In genomic region chr2:71698366-71698765, GRCm38 (mm10) we compare ENCODE assay signal across 24 mouse cellular contexts. TPM values are rescaled to one million over a fixed set of nuclear protein-coding genes. Genes with fewer than 3 reads are reported as not detected.
DNase-seq lines count a peak whose midpoint lies in the region; ATAC-seq and TF ChIP-seq lines count a peak whose summit lies in the region.
"Had no signal": no experiment of that assay in that cellular context is flagged by ENCODE, and none has a peak within 500 bp of the region (broad histone marks: within the 10 kb centered on the region; RNA-seq: fewer than 3 reads in every experiment).

No protein-coding gene starts in this region.

- H3K4me3 ChIP-seq in hindbrain, embryonic 16.5 days (ENCODE audit: low read length) = no peak overlapping the region
- H3K4me3 ChIP-seq in hindbrain, embryonic 12.5 days = no peak overlapping the region
- no peak overlapping the region for H3K4me3 ChIP-seq in lung, embryonic 16.5 days (ENCODE audit: low read length)
- no peak overlapping the region for H3K4me3 ChIP-seq in lung, adult 2 months (replicated peaks; ENCODE audit: extremely low read depth, low read depth, low read length)
- H3K4me3 ChIP-seq in macrophage (ENCODE audit: inconsistent target) = no peak overlapping the region
- H3K4me3 ChIP-seq: embryonic facial prominence, embryonic 13.5 days; erythroblast, embryonic 14.5 days; lung, embryonic 15.5 days; midbrain, embryonic 13.5 days; stomach, embryonic 15.5 days had no signal

- no peaks in the 10 kb centered on the region for H3K36me3 ChIP-seq in hindbrain, embryonic 16.5 days (ENCODE audit: control insufficient read depth, insufficient read depth, low read length)
- no peaks in the 10 kb centered on the region for H3K36me3 ChIP-seq in hindbrain, embryonic 12.5 days
- H3K36me3 ChIP-seq in lung, embryonic 16.5 days (ENCODE audit: control insufficient read depth, insufficient read depth, low read length) = no peaks in the 10 kb centered on the region
- H3K36me3 ChIP-seq in macrophage (ENCODE audit: inconsistent target) = no peaks in the 10 kb centered on the region
- H3K36me3 ChIP-seq: embryonic facial prominence, embryonic 13.5 days; lung, embryonic 15.5 days; midbrain, embryonic 13.5 days; stomach, embryonic 15.5 days had no signal

- TF ChIP-seq CTCF in lung, adult 2 months (IDR thresholded peaks at IDR 0.05; ENCODE audit: insufficient read depth, low read length) = no peak

- H3K9ac ChIP-seq in hindbrain, embryonic 16.5 days (ENCODE audit: low read depth, low read length) = no peak overlapping the region
- H3K9ac ChIP-seq in hindbrain, embryonic 12.5 days = no peak overlapping the region
- no peak overlapping the region for H3K9ac ChIP-seq in lung, embryonic 16.5 days (ENCODE audit: low read length)
- H3K9ac ChIP-seq: embryonic facial prominence, embryonic 13.5 days; hindbrain, embryonic 14.5 days; liver, embryonic 14.5 days; lung, embryonic 15.5 days; midbrain, embryonic 13.5 days; stomach, embryonic 15.5 days had no signal

- H3K79me2 ChIP-seq in macrophage (ENCODE audit: inconsistent target) = no peaks in the 10 kb centered on the region

- 77% methylated on average over 6 of the region's 6 CpGs for WGBS in hindbrain, embryonic 16.5 days
- 74% methylated on average over 6 of the region's 6 CpGs for WGBS in hindbrain, embryonic 12.5 days
- 55% methylated on average over 6 of the region's 6 CpGs for WGBS in lung, embryonic 16.5 days
- WGBS in lung, adult 2 months = 86% methylated on average over 6 of the region's 6 CpGs
- 67% methylated on average over 6 of the region's 6 CpGs for WGBS in macrophage (ENCODE audit: missing documents)

- no peaks in the 10 kb centered on the region for H3K27me3 ChIP-seq in hindbrain, embryonic 16.5 days (replicated peaks; ENCODE audit: control insufficient read depth, insufficient read depth, low read length)
- no peaks in the 10 kb centered on the region for H3K27me3 ChIP-seq in hindbrain, embryonic 12.5 days
- no peaks in the 10 kb centered on the region for H3K27me3 ChIP-seq in lung, embryonic 16.5 days (ENCODE audit: control insufficient read depth, insufficient read depth, low read depth, low read length)
- H3K27me3 ChIP-seq: embryonic facial prominence, embryonic 13.5 days; lung, embryonic 15.5 days; midbrain, embryonic 13.5 days; stomach, embryonic 15.5 days had no signal

- no peak overlapping the region for H3K27ac ChIP-seq in hindbrain, embryonic 16.5 days (ENCODE audit: low read depth, low read length)
- H3K27ac ChIP-seq in hindbrain, embryonic 12.5 days = no peak overlapping the region
- H3K27ac ChIP-seq in lung, embryonic 16.5 days (ENCODE audit: low read length) = no peak overlapping the region
- H3K27ac ChIP-seq in macrophage = 0 out of 2 replicates have a peak overlapping the region, but pooled peaks have one; percentile 31
- H3K27ac ChIP-seq: embryonic facial prominence, embryonic 13.5 days; hindbrain, embryonic 14.5 days; kidney, postnatal 0 days; liver, embryonic 14.5 days; lung, embryonic 15.5 days; midbrain, embryonic 13.5 days; stomach, embryonic 15.5 days had no signal

- H3K9me3 ChIP-seq in hindbrain, embryonic 16.5 days (ENCODE audit: control insufficient read depth, low read length) = no peaks in the 10 kb centered on the region
- H3K9me3 ChIP-seq in hindbrain, embryonic 12.5 days (replicated peaks) = no peaks in the 10 kb centered on the region
- H3K9me3 ChIP-seq in lung, embryonic 16.5 days (ENCODE audit: control insufficient read depth, low read length) = no peaks in the 10 kb centered on the region
- H3K9me3 ChIP-seq: embryonic facial prominence, embryonic 13.5 days; lung, embryonic 15.5 days; midbrain, embryonic 13.5 days; stomach, embryonic 15.5 days had no signal

- peaks cover 4% of the 10 kb centered on the region; the same call in 1 of the 2 replicates for H3K4me1 ChIP-seq in hindbrain, embryonic 16.5 days (ENCODE audit: control insufficient read depth, insufficient read depth, low read depth, low read length)
- H3K4me1 ChIP-seq in hindbrain, embryonic 12.5 days = peaks cover 6% of the 10 kb centered on the region; the same call in 1 of the 2 replicates
- peaks cover 12% of the 10 kb centered on the region for H3K4me1 ChIP-seq in lung, embryonic 16.5 days (replicated peaks; ENCODE audit: control insufficient read depth, insufficient read depth, low read length)
- peaks cover 5% of the 10 kb centered on the region for H3K4me1 ChIP-seq in lung, adult 2 months (ENCODE audit: control insufficient read depth, insufficient read depth, low read length)

- no peak for DNase-seq in lung, adult 2 months
- DNase-seq in embryo, embryonic 10.5 days (ENCODE audit: low spot score) = no peak
- DNase-seq in gastrocnemius, postnatal 25 days = no peak
- DNase-seq: cerebellum, adult 11-12 months; cerebellum, adult 9-11 months; kidney, adult 2 months; liver; lung, postnatal 4 days; thymus, postnatal 14 days had no signal

- TF ChIP-seq POLR2A in lung, adult 2 months (IDR thresholded peaks at IDR 0.05; ENCODE audit: borderline replicate concordance, extremely low read depth, low read depth, low read length) = no peak

- 0 out of 2 replicates have a peak, but pooled peaks have one; percentile 17 for ATAC-seq in hindbrain, embryonic 16.5 days
- ATAC-seq in hindbrain, embryonic 12.5 days (ENCODE audit: low FRiP score) = no peak
- ATAC-seq in lung, embryonic 16.5 days (ENCODE audit: low read depth) = peak; percentile 31; the same call in 1 of the 2 replicates
- ATAC-seq: activated CD4-positive, CD25-positive, alpha-beta regulatory T cell, adult 4 months; forebrain, embryonic 16.5 days; inflammation-experienced regulatory T-cells, adult 6 months; midbrain, embryonic 13.5 days had no signal

- H3K4me2 ChIP-seq in hindbrain, embryonic 16.5 days (ENCODE audit: low read length) = no peak overlapping the region
- H3K4me2 ChIP-seq in hindbrain, embryonic 12.5 days (replicated peaks) = no peak overlapping the region
- no peak overlapping the region for H3K4me2 ChIP-seq in lung, embryonic 16.5 days (ENCODE audit: low read depth, low read length)
- H3K4me2 ChIP-seq: embryonic facial prominence, embryonic 13.5 days; hindbrain, embryonic 14.5 days; lung, embryonic 15.5 days; midbrain, embryonic 13.5 days; stomach, embryonic 15.5 days had no signal

RNA-seq across cellular contexts. Expression of gene Itga6, which starts 47.0 kb away (rescaled TPM):
- polyA plus RNA-seq in hindbrain, embryonic 16.5 days (2015; fragmentation: Nextera tagmentation; extraction: Ambion mirVana) = 21.1 and 25.5 TPM in 2 replicates
- 31.5 and 34.6 TPM in 2 replicates for polyA plus RNA-seq in hindbrain, embryonic 12.5 days (2016; fragmentation: Nextera tagmentation; extraction: Ambion mirVana)
- 62.9 and 79.0 TPM in 2 replicates for polyA plus RNA-seq in lung, embryonic 16.5 days (2015; fragmentation: Nextera tagmentation; extraction: Ambion mirVana)
- polyA plus RNA-seq in lung, adult 2 months (2012; rRNA removed) = 45.2 and 47.3 TPM in 2 replicates
- 100 to 1,000 TPM in 5 of 26 experiments, 10 to 100 TPM in 21; 10.1 to 124 (median 60.9) TPM for total RNA-seq in macrophage (2018; cell fraction: chromatin; rRNA removed)
- total RNA-seq in macrophage (2018; cell fraction: cytosol; rRNA removed) = 100 to 1,000 TPM in 8 of 26 experiments, 10 to 100 TPM in 18; 32.9 to 155 (median 72.0) TPM
- 100 to 1,000 TPM in 19 of 26 experiments, 10 to 100 TPM in 7; 38.5 to 295 (median 131) TPM for total RNA-seq in macrophage (2018; cell fraction: nucleus; rRNA removed)
- polyA plus RNA-seq in macrophage (2018) = 84.8 to 140 TPM (median 107 TPM) in 3 replicates
- total RNA-seq in gastrocnemius, postnatal 25 days (2021) = 10 to 100 TPM; 14.7 to 21.9 TPM
